Mouse (Mus musculus) embryonic fibroblast, embryonic 13.5 days (primary cell): ENCODE data around the gene Chchd3. TPM values are rescaled to one million over a fixed set of nuclear protein-coding genes. Genes with fewer than 3 reads are reported as not detected.

Experiments used
- H3K27ac ChIP-seq: 2 replicates; pipeline ENCODE4 v1.5.1; 2012; ENCODE audit warnings: low read length, control low read depth, inconsistent platforms; ENCODE audit not compliant: insufficient read depth
- H3K4me1 ChIP-seq: 2 replicates; pipeline ENCODE4 v1.6.1; 2011; ENCODE audit warnings: low read length; ENCODE audit not compliant: control insufficient read depth, insufficient read depth
- H3K4me3 ChIP-seq: 2 replicates; pipeline ENCODE4 v1.5.1; 2011; ENCODE audit warnings: mild to moderate bottlenecking, control low read depth, low read length; ENCODE audit not compliant: insufficient read depth
- CTCF ChIP-seq: IDR thresholded peaks from 2 replicates; pipeline ENCODE4 v1.5.1; 2011; ENCODE audit warnings: mild to moderate bottlenecking, control low read depth, low read length, moderate library complexity, borderline replicate concordance; ENCODE audit not compliant: insufficient read depth
- POLR2A ChIP-seq: IDR thresholded peaks from 2 replicates; pipeline ENCODE4 v1.6.1; 2011; ENCODE audit warnings: low read depth, mild to moderate bottlenecking, control low read depth, low read length, moderate library complexity
- polyA plus RNA-seq: library from polyadenylated mRNA; stranded (reverse); fragments of >200 nt; gene quantifications from 2 replicates; pipeline ENCODE4 v1.2.4, GENCODE M21; 2011; ENCODE audit warnings: low read depth; ENCODE audit not compliant: missing spikeins, insufficient read length

Chchd3 gene
- polyA plus RNA-seq, 1 experiment, result 108 TPM

DNA sequence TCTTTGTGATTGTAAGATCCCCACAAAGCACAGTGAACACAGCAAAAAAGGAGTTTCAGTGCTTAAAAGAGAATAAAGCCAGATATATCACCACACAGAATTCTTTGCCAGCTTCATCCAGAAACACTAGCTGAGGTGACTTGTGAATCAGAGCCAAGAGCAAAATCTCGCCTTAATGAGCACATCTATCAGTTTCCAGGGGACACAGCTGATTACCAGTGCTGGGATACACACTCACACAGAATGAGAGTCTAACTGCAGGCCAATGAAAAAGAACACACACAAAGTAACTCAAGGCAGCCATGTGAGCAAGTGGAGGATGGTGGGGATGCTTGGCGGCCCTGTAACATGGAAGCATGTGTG is 222.1 kb downstream of the Chchd3 start:
- H3K4me1 ChIP-seq, result no peaks in the 10 kb centered on the region
- no peak overlapping the region for H3K4me3 ChIP-seq
- H3K27ac ChIP-seq, result no peak overlapping the region
- TF ChIP-seq POLR2A, result no peak
- no peak for TF ChIP-seq CTCF

DNA sequence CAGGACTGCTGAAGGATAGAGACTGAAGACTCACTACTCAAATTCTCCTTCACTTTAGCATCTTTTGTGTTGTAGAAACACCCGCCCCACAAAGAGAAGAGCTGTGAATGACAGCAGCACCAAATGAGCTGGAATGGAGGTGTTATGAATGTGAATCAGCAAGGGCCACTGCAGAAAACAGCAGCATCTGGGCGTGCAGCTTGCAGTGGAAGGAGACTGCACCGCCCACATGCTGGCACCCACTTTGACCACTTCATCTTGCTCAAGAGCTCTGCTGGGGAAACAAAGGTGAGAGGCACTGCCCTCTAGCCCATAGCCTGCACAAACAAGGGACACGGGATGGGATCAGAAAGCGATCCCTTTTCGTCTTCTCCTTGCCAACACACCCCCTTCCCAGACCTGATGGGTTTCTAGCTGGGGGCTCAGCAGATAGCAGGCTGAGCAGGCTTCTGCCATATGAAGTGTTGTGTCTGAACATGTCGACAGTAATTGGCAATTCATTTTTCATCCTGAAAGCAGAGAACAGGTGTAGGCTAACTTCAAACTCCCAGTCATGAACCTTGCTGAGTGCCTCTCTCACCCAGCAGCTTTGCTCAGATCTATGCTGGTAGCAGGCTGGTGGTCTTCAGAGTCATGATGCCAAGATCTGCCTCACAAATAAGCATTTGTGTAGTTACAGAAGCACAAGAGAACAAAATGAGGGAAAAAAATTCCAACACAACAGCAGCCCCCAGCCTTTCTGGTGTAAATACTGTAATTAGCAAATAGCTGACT is 222.7 kb downstream of the Chchd3 start:
- no peak overlapping the region for H3K27ac ChIP-seq
- TF ChIP-seq POLR2A, result no peak
- TF ChIP-seq CTCF, result no peak
- H3K4me1 ChIP-seq, result no peaks in the 10 kb centered on the region
- H3K4me3 ChIP-seq, result no peak overlapping the region

DNA sequence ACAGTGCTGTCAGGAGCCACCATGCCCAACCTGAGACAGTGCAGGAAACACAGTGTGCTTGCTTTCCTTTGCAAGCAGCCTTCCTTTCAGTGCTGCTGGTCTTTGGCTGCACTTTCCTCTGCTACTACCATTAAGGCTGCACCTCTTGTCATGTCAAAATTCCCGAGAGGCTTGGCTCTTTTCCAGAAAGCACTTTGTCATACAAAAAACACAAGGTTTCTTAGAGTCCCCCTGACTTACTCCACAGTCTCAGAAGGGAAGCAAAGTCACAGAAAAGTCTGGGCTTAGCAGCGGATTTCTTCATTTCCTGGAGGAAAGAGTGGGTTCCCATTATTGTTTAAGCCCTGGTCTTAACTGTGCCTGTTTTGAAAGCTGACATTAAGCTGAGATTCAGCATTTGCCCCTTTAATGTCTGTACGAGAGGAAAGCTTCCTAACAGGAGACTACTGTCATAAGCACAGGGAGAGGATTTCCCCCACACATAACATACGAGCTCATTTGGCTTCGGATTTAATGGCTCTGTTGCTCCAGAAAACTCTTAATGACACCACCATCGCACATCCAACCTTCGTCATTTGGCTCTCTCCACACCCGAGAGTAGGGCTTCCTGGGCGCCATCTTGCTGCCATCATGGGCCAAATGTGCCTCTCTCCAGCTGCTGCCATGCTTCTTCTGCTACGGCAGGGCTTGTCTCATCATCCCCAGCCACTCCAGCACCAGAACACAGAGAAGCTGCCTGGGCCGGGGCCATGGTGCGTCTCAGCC is 236.0 kb downstream of the Chchd3 start:
- no peak for TF ChIP-seq POLR2A
- no peak for TF ChIP-seq CTCF
- Histone ChIP-seq H3K4me1 (peaks cover 2% of the 10 kb centered on the region; the same call in 1 of the 2 replicates), H3K4me3 (no peak overlapping the region), H3K27ac (no peak overlapping the region)

DNA sequence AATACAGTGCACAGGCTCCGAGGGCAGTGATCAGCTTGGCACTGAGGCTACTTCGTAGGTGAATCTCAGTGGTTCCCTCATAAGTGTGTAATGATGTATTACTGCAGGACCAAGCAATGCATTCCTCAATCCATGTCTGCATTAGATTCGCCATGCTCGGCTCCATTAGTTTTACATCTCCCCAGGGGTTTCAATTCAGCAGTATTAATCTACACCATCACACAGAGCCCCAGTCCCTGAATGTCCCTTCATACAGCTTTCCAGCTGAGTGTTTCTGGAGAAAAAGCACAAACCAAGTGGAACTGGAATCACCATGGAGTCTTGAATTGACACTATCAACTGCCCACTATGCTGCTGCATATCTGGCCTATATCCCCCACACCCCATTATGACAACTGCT is 241.1 kb downstream of the Chchd3 start:
- peaks cover 2% of the 10 kb centered on the region; the same call in 1 of the 2 replicates for H3K4me1 ChIP-seq
- no peak overlapping the region for H3K27ac ChIP-seq
- no peak overlapping the region for H3K4me3 ChIP-seq
- no peak for TF ChIP-seq CTCF
- no peak for TF ChIP-seq POLR2A

DNA sequence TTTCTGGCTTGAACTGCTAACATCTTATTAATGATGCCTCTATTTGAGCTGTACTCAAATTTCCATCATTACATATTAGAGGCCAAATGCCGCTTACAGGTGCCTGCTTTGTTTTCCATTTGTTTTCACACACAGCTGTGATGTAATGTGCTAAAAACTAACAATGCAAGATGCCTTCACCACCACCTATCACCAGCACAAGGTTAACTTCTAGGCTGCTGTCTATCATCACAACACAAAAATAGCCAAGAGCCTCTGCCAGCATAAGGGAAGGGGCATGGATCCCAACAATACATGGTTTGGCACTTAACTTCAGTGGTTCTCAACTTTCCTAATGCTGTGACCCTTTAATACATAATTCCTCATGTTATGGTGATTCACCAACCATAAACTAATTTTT is 251.3 kb downstream of the Chchd3 start:
- Histone ChIP-seq H3K4me1 (peaks cover 3% of the 10 kb centered on the region; the same call in 1 of the 2 replicates), H3K4me3 (no peak overlapping the region), H3K27ac (no peak overlapping the region; the same call in 1 of the 2 replicates)
- TF ChIP-seq POLR2A, result no peak
- no peak for TF ChIP-seq CTCF

DNA sequence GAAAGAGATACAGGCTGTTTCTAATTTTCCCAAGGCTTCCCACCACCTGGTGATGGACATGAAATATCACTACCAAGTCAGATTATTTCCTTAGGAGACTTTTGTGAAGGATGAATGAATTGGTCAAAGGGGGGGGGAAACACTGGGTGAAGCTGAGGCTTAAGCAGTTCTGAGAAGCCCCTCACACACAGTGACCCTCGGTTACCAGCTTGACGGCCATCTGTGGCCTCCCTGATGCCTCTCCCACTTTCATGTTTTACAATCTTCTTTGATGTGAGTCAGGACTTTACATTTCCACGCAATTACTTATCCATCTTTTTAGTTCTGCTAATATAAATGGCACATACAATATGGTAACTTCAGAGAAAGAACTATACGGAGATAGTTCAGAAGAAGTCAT is 252.3 kb downstream of the Chchd3 start:
- Histone ChIP-seq H3K4me1 (peaks cover 3% of the 10 kb centered on the region; the same call in 1 of the 2 replicates), H3K4me3 (no peak overlapping the region), H3K27ac (no peak overlapping the region)
- TF ChIP-seq CTCF, result no peak
- TF ChIP-seq POLR2A, result no peak

DNA sequence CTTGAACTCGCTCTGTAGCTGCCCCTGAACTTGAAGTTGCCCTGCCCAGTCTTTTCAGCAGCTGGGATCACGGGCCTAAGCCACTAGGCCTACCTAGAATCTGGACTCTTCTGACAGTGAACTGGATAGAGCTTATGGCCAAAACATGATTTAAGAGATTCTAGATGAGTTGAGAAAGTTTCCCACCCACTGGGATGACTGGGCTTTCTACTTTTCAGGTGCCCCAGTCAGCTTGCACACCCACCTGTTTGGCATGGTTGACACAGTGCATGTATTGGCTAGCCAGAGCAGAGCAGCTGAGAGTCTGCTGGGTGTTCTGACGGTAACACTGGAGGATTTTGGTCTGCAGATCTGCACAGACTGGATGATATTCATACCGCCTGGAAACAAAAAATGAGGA is 256.4 kb downstream of the Chchd3 start:
- H3K27ac ChIP-seq, result no peak overlapping the region
- H3K4me1 ChIP-seq, result 0 out of 2 replicates have a peak, but pooled peaks cover 3% of the 10 kb centered on the region
- H3K4me3 ChIP-seq, result no peak overlapping the region
- TF ChIP-seq CTCF (no peak), POLR2A (no peak)

DNA sequence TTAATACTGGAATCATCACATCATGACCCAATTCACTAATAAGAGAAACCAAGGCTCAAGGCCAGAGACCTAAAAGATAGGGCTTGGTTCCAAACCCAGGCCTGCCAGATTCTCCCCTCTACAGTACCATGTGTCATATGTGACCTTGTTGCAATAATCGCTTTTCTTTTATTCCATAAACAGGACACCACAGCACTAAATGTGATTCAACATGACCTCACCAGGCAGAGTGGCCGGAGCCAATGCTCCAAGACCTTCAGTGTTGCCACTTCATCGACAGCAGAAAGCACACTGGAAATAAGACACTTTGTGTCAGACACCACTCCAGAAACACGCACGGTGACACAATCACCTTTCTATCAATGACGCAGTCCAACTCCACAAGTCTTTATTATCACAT is 258.3 kb downstream of the Chchd3 start:
- no peak overlapping the region for H3K27ac ChIP-seq
- H3K4me1 ChIP-seq, result peaks cover 5% of the 10 kb centered on the region; the same call in 1 of the 2 replicates
- TF ChIP-seq CTCF, result no peak
- TF ChIP-seq POLR2A, result no peak
- H3K4me3 ChIP-seq, result no peak overlapping the region

DNA sequence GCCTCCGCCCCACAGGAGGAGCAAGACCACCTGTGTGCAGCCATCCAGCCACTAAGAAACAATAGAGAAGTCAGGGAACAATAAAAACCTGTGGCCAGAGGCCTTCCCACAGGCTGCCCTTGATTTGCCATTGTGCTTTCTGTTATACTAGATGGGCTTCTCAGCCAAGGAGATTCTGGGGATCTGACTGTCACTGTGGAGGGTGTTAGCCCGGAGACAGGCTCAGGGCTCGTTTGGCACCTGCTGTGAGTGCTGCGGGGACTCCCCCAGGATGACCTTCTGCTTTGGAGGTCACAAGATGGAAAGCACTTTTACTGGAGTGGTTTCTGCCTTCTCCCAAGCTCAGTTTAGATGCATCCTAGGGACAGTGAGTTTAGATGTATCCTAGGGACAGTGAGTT is 262.5 kb downstream of the Chchd3 start:
- H3K27ac ChIP-seq, result no peak overlapping the region
- peaks cover 16% of the 10 kb centered on the region for H3K4me1 ChIP-seq
- no peak for TF ChIP-seq POLR2A
- no peak overlapping the region for H3K4me3 ChIP-seq
